Mouse (Mus musculus) heart, adult 2 months (tissue): Measurements from ENCODE around the gene Ubac2.

Experiments
- CTCF ChIP-seq: fragments of 200-600 bp; IDR thresholded peaks from 2 replicates; pipeline ENCODE4 v1.8.1; 2022; ENCODE audit warnings: antibody characterized with exemption, mild to moderate bottlenecking, moderate library complexity
- EP300 ChIP-seq: fragments of 200-500 bp; IDR thresholded peaks from 2 replicates; pipeline ENCODE4 v1.6.1; 2011; ENCODE audit warnings: low read depth, low read length, control low read depth; ENCODE audit not compliant: insufficient read depth
- POLR2A ChIP-seq: fragments of 200-500 bp; IDR thresholded peaks from 2 replicates; pipeline ENCODE4 v1.6.1; 2011; ENCODE audit warnings: mild to moderate bottlenecking, low read depth, low read length, control low read depth; ENCODE audit not compliant: insufficient read depth

GRCm38 (mm10) chr14:121879266-121879840 lies 933 bp downstream of the Ubac2 start:
- no peak for TF ChIP-seq POLR2A
- no peak for TF ChIP-seq EP300
- no peak for TF ChIP-seq CTCF
